Mouse (Mus musculus) stomach, embryonic 14.5 days (tissue): ENCODE measurements around the gene Megf11. TPM values are rescaled to one million over a fixed set of nuclear protein-coding genes. Genes with fewer than 3 reads are reported as not detected.

Experiments
- ATAC-seq: fragments of 200-750 bp; cut with Nextera tagmentation; 2 replicates; pipeline ENCODE4 v1.8.0; 2017; ENCODE audit warnings: low read depth, moderate TSS enrichment; ENCODE audit not compliant: insufficient number of reproducible peaks, insufficient read depth, low FRiP score
- H3K27ac ChIP-seq: fragments of 300-500 bp; sonication (generic); 2 replicates; pipeline ENCODE4 v1.5.1; 2014; ENCODE audit warnings: mild to moderate bottlenecking, low read length, moderate library complexity, mixed read lengths
- H3K27me3 ChIP-seq: fragments of 300-500 bp; sonication (generic); 2 replicates; pipeline ENCODE4 v1.6.1; 2014; ENCODE audit warnings: low read length, control low read depth, mixed read lengths; ENCODE audit not compliant: control insufficient read depth, insufficient read depth
- H3K36me3 ChIP-seq: fragments of 300-500 bp; sonication (generic); 2 replicates; pipeline ENCODE4 v1.6.1; 2014; ENCODE audit warnings: mild to moderate bottlenecking, control low read depth, low read length, moderate library complexity, mixed read lengths; ENCODE audit not compliant: control insufficient read depth, insufficient read depth
- H3K4me1 ChIP-seq: fragments of 300-500 bp; sonication (generic); 2 replicates; pipeline ENCODE4 v1.6.1; 2014; ENCODE audit warnings: low read length, control low read depth, mixed read lengths; ENCODE audit not compliant: control insufficient read depth, insufficient read depth
- H3K4me2 ChIP-seq: fragments of 300-500 bp; sonication (generic); replicated peaks from 2 replicates; pipeline ENCODE4 v1.6.1; 2014; ENCODE audit warnings: low read depth, low read length, control low read depth
- H3K4me3 ChIP-seq: fragments of 300-500 bp; sonication (generic); 2 replicates; pipeline ENCODE4 v1.5.1; 2014; ENCODE audit warnings: low read depth, low read length, control low read depth
- H3K9ac ChIP-seq: fragments of 300-500 bp; sonication (generic); replicated peaks from 2 replicates; pipeline ENCODE4 v1.6.1; 2014; ENCODE audit warnings: low read depth, mild to moderate bottlenecking, control low read depth, low read length, moderate library complexity, mixed read lengths
- H3K9me3 ChIP-seq: fragments of 300-500 bp; sonication (generic); 2 replicates; pipeline ENCODE4 v1.6.1; 2016; ENCODE audit warnings: low read depth, low read length, control low read depth; ENCODE audit not compliant: control insufficient read depth
- WGBS: fragments of 180-500 bp; shearing (Covaris S2); extraction: QIAGEN DNeasy Blood & Tissue Kit; methylation state at CpG from one replicate; pipeline ENCODE4 v1.1.7; 2014; 5-methylcytosine and 5-hydroxymethylcytosine counted together
- polyA plus RNA-seq: library from polyadenylated mRNA; unstranded; fragments of >200 nt; fragmentation: Nextera tagmentation; extraction: Ambion mirVana; gene quantifications from 2 replicates; pipeline ENCODE4 v1.2.1, GENCODE M21; 2014

Megf11 gene
- polyA plus RNA-seq, 1 experiment from 2014 or later: 1.9 TPM

DNA sequence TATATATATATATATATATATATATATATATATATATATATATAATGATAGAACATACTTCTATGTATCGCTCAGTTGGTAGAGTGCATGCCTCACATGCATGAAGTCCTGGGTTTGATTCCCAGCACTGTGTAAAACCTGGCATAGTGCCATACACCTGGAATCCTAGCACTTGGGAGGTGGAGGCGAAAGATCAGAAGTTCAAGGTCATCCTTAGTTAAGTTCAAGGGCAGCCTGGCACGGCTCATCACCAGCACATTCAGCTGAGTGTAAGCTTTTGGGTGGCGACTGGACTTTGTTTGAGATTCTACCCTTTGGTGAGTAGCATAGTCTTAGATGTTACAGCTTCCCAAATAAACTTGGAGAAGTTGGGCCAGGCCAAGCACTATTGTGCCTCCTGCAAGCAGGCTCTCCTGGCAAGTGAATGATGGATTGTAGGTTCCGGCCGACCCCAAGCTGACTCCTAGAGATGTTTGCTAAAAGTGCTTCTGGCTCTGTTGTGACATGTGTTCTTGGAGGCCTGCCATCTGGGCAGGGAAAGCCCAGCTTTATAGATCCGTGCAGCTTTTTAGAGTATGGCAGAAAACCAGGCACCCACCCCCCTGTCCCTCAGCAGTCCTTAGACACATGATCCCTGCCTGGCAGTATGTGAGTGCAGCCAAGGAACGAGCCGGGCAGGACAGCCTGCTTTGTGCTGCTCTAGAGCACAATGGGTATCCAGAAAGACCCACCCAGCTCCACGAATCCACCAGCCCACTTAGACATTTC lies 2.2 kb upstream of the Megf11 start:
- Histone ChIP-seq H3K9me3 (no peaks in the 10 kb centered on the region; the same call in 1 of the 2 replicates), H3K4me1 (peaks cover 12% of the 10 kb centered on the region; the same call in 1 of the 2 replicates), H3K4me2 (no peak overlapping the region), H3K36me3 (no peaks in the 10 kb centered on the region), H3K27me3 (peaks cover 25% of the 10 kb centered on the region), H3K27ac (no peak overlapping the region), H3K4me3 (no peak overlapping the region), H3K9ac (no peak overlapping the region)
- WGBS: 34% methylated on average over 10 of the region's 10 CpGs
- ATAC-seq: peak; percentile 50; the same call in 1 of the 2 replicates

GRCm38 (mm10) chr9:64386466-64387211 lies 1.2 kb downstream of the Megf11 start:
- Histone ChIP-seq H3K9ac (peak overlapping the region; percentile 8; the same call in 1 of the 2 replicates), H3K4me2 (peak overlapping the region; percentile 100), H3K9me3 (no peaks in the 10 kb centered on the region), H3K27me3 (peaks cover 25% of the 10 kb centered on the region), H3K4me1 (peaks cover 12% of the 10 kb centered on the region; the same call in 1 of the 2 replicates), H3K4me3 (peak overlapping the region; percentile 54), H3K27ac (no peak overlapping the region), H3K36me3 (no peaks in the 10 kb centered on the region)
- no peak for ATAC-seq
- under 1% methylated on average over 45 of the region's 45 CpGs for WGBS

- peaks cover 12% of the 10 kb centered on the region; the same call in 1 of the 2 replicates for H3K4me1 ChIP-seq
- no peak for ATAC-seq
- peaks cover 21% of the 10 kb centered on the region for H3K27me3 ChIP-seq
- 66% methylated on average over 7 of the region's 7 CpGs for WGBS
- no peak overlapping the region for H3K9ac ChIP-seq
- H3K4me3 ChIP-seq: no peak overlapping the region
- no peaks in the 10 kb centered on the region for H3K36me3 ChIP-seq
- no peak overlapping the region for H3K4me2 ChIP-seq
- no peak overlapping the region for H3K27ac ChIP-seq
- no peaks in the 10 kb centered on the region for H3K9me3 ChIP-seq
Measured at GRCm38 (mm10) chr9:64389576-64390292, 4.3 kb downstream of the Megf11 start.

DNA sequence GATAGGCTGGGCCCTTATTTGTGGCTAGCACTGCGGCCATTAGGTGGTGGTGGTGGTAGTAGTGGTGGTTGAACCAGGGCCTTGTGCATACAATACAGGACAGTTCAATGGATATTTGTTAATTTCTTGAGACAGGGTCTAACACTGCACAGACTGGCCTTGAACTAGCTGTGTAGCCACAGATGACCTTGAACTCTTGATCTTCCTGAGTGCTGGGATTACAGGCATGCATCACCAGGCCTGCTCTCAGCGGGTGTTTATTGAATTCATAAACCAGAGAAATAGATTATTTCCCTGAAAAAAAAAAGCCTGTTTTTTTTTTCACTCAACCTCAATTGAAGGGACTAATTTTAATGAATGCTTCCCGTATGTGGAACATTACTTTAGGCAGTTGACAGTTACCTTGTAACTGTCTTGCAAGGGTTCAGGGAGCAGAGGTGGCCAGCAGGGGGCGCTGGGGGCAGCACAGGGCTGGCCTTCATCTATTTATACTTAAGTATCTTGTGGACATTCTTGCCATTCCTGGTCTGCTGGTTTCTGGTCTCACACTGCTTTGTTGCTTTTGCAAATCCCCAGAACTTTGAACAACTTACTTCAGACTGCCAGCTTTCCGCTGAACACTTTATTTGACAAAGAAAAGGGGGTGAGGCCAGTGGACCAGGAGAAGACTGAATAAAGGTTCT lies 8.6 kb downstream of the Megf11 start:
- Histone ChIP-seq H3K36me3 (no peaks in the 10 kb centered on the region), H3K27me3 (no peaks in the 10 kb centered on the region), H3K4me3 (no peak overlapping the region), H3K4me2 (no peak overlapping the region), H3K27ac (no peak overlapping the region), H3K4me1 (no peaks in the 10 kb centered on the region), H3K9me3 (no peaks in the 10 kb centered on the region), H3K9ac (no peak overlapping the region)
- WGBS: 40% methylated on average over 5 of the region's 5 CpGs
- peak; percentile 49; the same call in 1 of the 2 replicates for ATAC-seq

- Histone ChIP-seq H3K4me3 (no peak overlapping the region), H3K9ac (no peak overlapping the region), H3K4me1 (no peaks in the 10 kb centered on the region), H3K27me3 (no peaks in the 10 kb centered on the region), H3K27ac (no peak overlapping the region), H3K9me3 (no peaks in the 10 kb centered on the region), H3K36me3 (no peaks in the 10 kb centered on the region), H3K4me2 (no peak overlapping the region)
- ATAC-seq: no peak
- 62% methylated on average over 7 of the region's 7 CpGs for WGBS
Measured at GRCm38 (mm10) chr9:64395238-64395920, 10.0 kb downstream of the Megf11 start.

DNA sequence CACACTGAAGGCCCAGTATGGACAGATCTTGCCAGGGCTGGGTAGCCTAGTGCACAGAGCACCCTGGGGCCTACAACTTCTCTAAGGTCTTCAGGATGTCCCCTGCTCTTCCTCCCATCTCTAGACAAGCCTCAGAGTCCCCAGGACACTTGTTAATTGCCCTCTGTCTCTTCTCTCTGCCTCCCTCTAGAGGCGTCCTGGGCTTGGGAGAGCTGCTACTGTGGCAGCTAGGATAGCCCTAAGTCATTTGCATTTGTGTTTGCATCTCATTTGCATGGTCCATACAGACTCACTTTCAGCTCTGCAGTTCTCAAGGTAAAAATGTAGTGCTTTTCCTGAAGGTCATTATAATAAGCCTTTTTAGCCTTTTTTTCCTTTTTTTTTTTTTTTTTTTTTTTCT lies 11.7 kb downstream of the Megf11 start:
- WGBS: 6% methylated on average over 1 of the region's 1 CpGs
- no peak overlapping the region for H3K4me2 ChIP-seq

DNA sequence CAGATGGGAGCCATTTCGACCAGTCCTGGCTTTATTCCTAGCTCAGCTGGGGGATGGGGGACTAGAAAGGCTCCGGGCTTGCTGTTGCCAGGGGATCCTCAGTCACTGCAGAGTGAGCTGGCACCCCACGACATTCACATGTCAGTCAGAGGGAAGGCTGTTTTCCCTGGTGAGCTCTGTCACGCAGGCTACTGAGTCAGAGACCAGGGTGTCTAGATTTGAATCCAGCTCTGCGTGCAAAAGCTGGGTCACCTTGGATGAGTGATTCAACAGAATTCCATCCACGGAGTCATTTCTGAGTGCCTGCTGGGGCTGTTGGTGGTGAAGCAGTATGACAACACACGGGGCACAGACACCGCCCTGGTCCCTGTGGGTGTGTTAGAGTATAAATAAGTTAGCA lies 13.7 kb downstream of the Megf11 start:
- ATAC-seq: no peak
- no peak overlapping the region for H3K27ac ChIP-seq
- H3K9ac ChIP-seq: no peak overlapping the region
- no peaks in the 10 kb centered on the region for H3K9me3 ChIP-seq
- no peak overlapping the region for H3K4me3 ChIP-seq
- WGBS: 73% methylated on average over 8 of the region's 8 CpGs
- no peaks in the 10 kb centered on the region for H3K27me3 ChIP-seq
- H3K36me3 ChIP-seq: no peaks in the 10 kb centered on the region
- no peak overlapping the region for H3K4me2 ChIP-seq
- H3K4me1 ChIP-seq: no peaks in the 10 kb centered on the region

More for the DNA sequence above, 11.7 kb downstream of the Megf11 start:
- no peak overlapping the region for H3K4me3 ChIP-seq
- H3K9me3 ChIP-seq: no peaks in the 10 kb centered on the region
- H3K4me1 ChIP-seq: no peaks in the 10 kb centered on the region
- H3K27ac ChIP-seq: no peak overlapping the region
- no peak overlapping the region for H3K9ac ChIP-seq
- ATAC-seq: no peak
- no peaks in the 10 kb centered on the region for H3K36me3 ChIP-seq
- no peaks in the 10 kb centered on the region for H3K27me3 ChIP-seq
